Mouse (Mus musculus): ENCODE results near the gene Wipf1. TPM values are rescaled to one million over a fixed set of nuclear protein-coding genes. Genes with fewer than 3 reads are reported as not detected.
A peak's percentile ranks its signal among the peaks of the same experiment; 100 is the strongest.

Wipf1 gene
- polyA plus RNA-seq, 1 experiment: 16.1 TPM

DNA sequence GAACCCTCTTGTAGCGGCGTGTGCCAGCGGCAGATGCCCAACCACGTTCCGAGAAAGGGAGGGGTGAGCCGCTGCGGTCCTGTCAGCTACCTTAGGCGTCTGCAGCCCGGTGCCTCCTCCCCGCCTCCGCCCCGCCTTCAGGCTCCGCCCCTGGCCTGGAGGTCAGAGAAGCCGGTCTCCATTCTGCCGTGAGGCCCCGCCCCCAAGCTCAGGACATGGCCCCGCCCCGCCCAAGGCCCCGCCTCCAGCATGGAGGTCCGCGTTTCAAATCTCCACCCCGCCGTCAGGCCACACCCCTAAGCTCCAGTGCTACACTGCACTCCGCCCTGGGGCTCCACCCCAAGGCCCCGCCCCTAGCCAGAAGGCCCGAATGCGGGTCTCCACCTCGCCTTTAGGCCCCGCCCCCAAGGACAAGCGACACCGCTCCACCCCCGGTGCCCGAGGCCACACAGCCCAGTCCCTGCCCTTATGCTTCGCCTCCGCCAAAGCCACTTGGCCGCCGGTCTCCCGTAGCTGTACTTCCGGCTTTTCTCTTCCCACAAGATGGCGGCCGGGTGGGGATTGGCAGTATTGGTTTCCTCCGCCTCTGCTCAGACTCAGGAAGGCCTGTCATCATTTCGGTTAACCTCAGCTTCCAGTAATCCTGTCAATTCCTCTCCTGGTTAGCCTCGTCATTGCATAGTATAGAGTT is 143.0 kb downstream of the Wipf1 start, which contains the start of gene Gpr155:
Gene Gpr155, minus strand, starts transcription at position 217 of the 691 bp plus-strand sequence.
- Histone ChIP-seq H3K4me3 (ENCODE audit: insufficient read depth, poor library complexity, severe bottlenecking) (peak within 1 kb of the TSS; percentile 53), H3K36me3 (ENCODE audit: control insufficient read depth, insufficient read depth) (no peaks in the 10 kb centered on the region), H3K79me3 (ENCODE audit: low read depth) (no peaks in the 10 kb centered on the region), H3K79me2 (ENCODE audit: control insufficient read depth, insufficient read depth) (no peaks in the 10 kb centered on the region), H3K27me3 (ENCODE audit: control insufficient read depth, insufficient read depth, insufficient read length) (no peaks in the 10 kb centered on the region), H3ac (ENCODE audit: control insufficient read depth, insufficient read length, low read depth) (peak within 1 kb of the TSS; percentile 88)
- TF ChIP-seq MAX (IDR thresholded peaks at IDR 0.05) (peak; percentile 70), CTCF (IDR thresholded peaks at IDR 0.05; ENCODE audit: control insufficient read depth, insufficient read depth, insufficient read length) (no peak)

DNA sequence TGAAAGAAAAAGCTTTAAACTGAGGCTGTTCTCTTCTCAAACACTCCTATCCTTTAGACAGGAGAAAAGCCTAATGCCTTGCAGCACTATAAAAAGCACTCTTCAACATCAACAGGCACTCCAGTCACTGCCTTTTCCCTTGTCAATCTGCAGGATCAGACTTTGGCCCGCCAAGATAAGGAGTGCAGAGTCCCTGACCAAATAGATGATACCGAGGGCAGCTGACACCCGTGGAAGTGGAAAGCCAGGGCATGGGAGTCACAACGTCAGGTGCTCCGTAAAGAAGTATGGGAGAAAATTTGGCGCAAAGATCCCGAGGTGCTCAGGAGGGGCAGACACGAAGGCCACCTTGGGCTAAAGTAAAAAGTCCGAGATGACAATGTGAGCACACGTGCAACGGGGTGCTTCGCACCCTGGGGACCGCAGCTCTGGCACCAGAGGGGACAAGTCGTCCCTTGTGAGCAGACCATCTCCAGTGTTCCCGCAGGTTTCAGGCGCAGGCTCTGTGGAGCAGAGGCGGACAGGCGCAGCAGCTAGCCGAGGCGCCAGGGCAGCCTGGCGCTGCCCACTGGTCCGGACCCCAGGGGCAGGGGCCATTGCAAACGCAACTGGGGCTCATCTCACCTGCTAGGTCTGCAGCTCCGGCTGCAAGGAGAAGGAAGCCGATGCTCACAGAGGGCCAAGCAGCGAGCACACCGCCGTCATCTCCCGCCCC is 143.7 kb downstream of the Wipf1 start:
- no peak for TF ChIP-seq MYOD1 (IDR thresholded peaks at IDR 0.05; ENCODE audit: control insufficient read depth, insufficient read length, low read depth)
- TF ChIP-seq MAX (IDR thresholded peaks at IDR 0.05): no peak
- TF ChIP-seq CEBPB (IDR thresholded peaks at IDR 0.05; ENCODE audit: low read depth): no peak
- no peak for TF ChIP-seq MYOG (IDR thresholded peaks at IDR 0.05; ENCODE audit: control insufficient read depth, extremely low read depth, insufficient read length)
- TF ChIP-seq USF1 (IDR thresholded peaks at IDR 0.05; ENCODE audit: low read depth): no peak
- TF ChIP-seq CTCF (IDR thresholded peaks at IDR 0.05; ENCODE audit: control insufficient read depth, insufficient read depth, insufficient read length): no peak
- TF ChIP-seq FOSL1 (IDR thresholded peaks at IDR 0.05; ENCODE audit: insufficient read depth, low read length, poor library complexity, severe bottlenecking): no peak
- Histone ChIP-seq H3ac (ENCODE audit: control insufficient read depth, insufficient read length, low read depth) (peak overlapping the region; percentile 88), H3K27me3 (ENCODE audit: control insufficient read depth, insufficient read depth, insufficient read length) (no peaks in the 10 kb centered on the region), H3K79me2 (ENCODE audit: control insufficient read depth, insufficient read depth) (no peaks in the 10 kb centered on the region), H3K79me3 (ENCODE audit: low read depth) (no peaks in the 10 kb centered on the region), H3K4me3 (ENCODE audit: insufficient read depth, poor library complexity, severe bottlenecking) (peak overlapping the region; percentile 53), H3K36me3 (ENCODE audit: control insufficient read depth, insufficient read depth) (no peaks in the 10 kb centered on the region)

DNA sequence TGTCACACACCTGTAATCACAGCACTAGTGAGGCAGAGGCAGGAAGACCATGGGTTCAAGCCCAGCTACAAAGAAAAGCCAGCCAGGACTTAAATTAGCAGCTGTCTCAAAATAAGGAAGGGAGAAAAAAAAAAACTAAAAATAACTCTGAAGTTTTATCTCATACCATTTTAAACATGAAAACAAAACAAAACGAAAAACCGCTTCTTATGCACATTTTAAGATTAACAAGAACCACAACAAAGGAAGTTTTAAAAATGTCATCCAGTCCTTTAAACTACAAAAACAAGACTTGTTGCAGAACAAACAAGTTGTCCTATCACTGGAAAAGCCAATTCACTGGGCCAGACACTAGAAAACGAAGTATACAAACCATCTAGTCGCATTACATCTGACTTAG is 144.4 kb downstream of the Wipf1 start:
- TF ChIP-seq MYOD1 (IDR thresholded peaks at IDR 0.05; ENCODE audit: control insufficient read depth, insufficient read length, low read depth): no peak
- TF ChIP-seq FOSL1 (IDR thresholded peaks at IDR 0.05; ENCODE audit: insufficient read depth, low read length, poor library complexity, severe bottlenecking): no peak
- TF ChIP-seq USF1 (IDR thresholded peaks at IDR 0.05; ENCODE audit: low read depth): no peak
- no peak for TF ChIP-seq MYOG (IDR thresholded peaks at IDR 0.05; ENCODE audit: control insufficient read depth, extremely low read depth, insufficient read length)
- TF ChIP-seq MAX (IDR thresholded peaks at IDR 0.05): no peak
- TF ChIP-seq CEBPB (IDR thresholded peaks at IDR 0.05; ENCODE audit: low read depth): no peak
- TF ChIP-seq CTCF (IDR thresholded peaks at IDR 0.05; ENCODE audit: control insufficient read depth, insufficient read depth, insufficient read length): no peak
- Histone ChIP-seq H3K27me3 (ENCODE audit: control insufficient read depth, insufficient read depth, insufficient read length) (no peaks in the 10 kb centered on the region), H3K79me3 (ENCODE audit: low read depth) (no peaks in the 10 kb centered on the region), H3K4me3 (ENCODE audit: insufficient read depth, poor library complexity, severe bottlenecking) (no peak overlapping the region), H3K79me2 (ENCODE audit: control insufficient read depth, insufficient read depth) (no peaks in the 10 kb centered on the region), H3K36me3 (ENCODE audit: control insufficient read depth, insufficient read depth) (no peaks in the 10 kb centered on the region), H3ac (ENCODE audit: control insufficient read depth, insufficient read length, low read depth) (no peak overlapping the region)

DNA sequence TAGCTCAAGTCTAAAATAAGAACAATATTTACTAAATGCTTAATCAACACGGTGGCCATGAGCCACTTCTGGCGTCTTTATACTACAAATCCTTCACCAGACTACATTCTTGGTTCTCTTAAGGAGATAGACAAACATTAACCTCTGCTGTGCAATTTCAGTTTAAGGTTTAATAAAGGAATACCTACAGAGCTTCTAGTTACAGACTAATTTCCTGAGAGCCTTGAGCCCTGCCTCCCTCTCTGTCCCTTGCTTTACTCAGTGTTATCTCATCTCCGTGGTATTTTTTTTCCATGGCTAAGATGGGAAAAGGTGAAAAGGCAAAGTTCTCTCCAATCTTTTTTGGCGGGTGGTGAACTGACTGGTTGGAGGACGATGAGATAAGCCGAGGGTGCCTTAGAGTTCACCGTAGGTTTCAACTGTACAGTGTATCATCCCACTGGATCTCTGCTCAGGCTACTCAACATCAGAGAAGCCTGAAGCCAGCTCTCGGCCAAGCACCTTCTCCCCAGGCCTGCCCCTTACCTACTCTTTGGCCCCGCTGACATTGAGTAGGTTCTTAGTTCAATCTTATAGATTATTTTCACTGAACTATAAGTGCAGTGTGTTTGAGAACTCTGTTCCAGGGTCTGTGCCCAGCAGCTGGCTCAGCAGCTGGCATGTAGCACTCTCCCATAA is 149.1 kb downstream of the Wipf1 start:
- H3K36me3 ChIP-seq (ENCODE audit: control insufficient read depth, insufficient read depth): no peaks in the 10 kb centered on the region
- TF ChIP-seq USF1 (IDR thresholded peaks at IDR 0.05; ENCODE audit: low read depth): no peak

DNA sequence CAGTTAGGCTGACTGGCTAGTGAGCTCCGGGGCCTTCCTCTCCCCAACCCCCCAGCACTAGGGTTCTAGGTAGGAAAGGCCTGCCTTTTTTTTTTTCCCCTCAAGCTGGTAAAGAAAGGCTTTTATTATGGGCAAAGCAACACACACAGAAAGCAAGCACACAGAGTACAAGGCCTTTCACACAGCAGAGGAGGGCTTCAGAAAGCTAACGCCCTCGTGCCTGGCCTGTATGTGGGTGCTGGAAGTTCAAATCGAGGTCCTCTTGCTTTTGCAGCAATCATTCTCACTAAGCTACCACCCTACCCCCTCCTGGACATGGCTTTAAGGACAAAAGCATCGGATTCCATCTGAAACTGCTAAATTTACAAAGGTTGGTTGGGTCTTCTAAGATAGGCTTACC is 149.9 kb downstream of the Wipf1 start:
- H3ac ChIP-seq (ENCODE audit: control insufficient read depth, insufficient read length, low read depth): no peak overlapping the region
- no peaks in the 10 kb centered on the region for H3K36me3 ChIP-seq (ENCODE audit: control insufficient read depth, insufficient read depth)
- no peaks in the 10 kb centered on the region for H3K79me2 ChIP-seq (ENCODE audit: control insufficient read depth, insufficient read depth)
- no peak for TF ChIP-seq MYOD1 (IDR thresholded peaks at IDR 0.05; ENCODE audit: control insufficient read depth, insufficient read length, low read depth)
- TF ChIP-seq CEBPB (IDR thresholded peaks at IDR 0.05; ENCODE audit: low read depth): no peak
- TF ChIP-seq USF1 (IDR thresholded peaks at IDR 0.05; ENCODE audit: low read depth): no peak
- no peak for TF ChIP-seq MYOG (IDR thresholded peaks at IDR 0.05; ENCODE audit: control insufficient read depth, extremely low read depth, insufficient read length)
- no peak for TF ChIP-seq CTCF (IDR thresholded peaks at IDR 0.05; ENCODE audit: control insufficient read depth, insufficient read depth, insufficient read length)
- no peak for TF ChIP-seq MAX (IDR thresholded peaks at IDR 0.05)
- TF ChIP-seq FOSL1 (IDR thresholded peaks at IDR 0.05; ENCODE audit: insufficient read depth, low read length, poor library complexity, severe bottlenecking): no peak
- no peak overlapping the region for H3K4me3 ChIP-seq (ENCODE audit: insufficient read depth, poor library complexity, severe bottlenecking)
- H3K27me3 ChIP-seq (ENCODE audit: control insufficient read depth, insufficient read depth, insufficient read length): no peaks in the 10 kb centered on the region
- H3K79me3 ChIP-seq (ENCODE audit: low read depth): no peaks in the 10 kb centered on the region

More for the DNA sequence above, 149.1 kb downstream of the Wipf1 start:
- H3K79me3 ChIP-seq (ENCODE audit: low read depth): no peaks in the 10 kb centered on the region
- H3ac ChIP-seq (ENCODE audit: control insufficient read depth, insufficient read length, low read depth): no peak overlapping the region
- H3K79me2 ChIP-seq (ENCODE audit: control insufficient read depth, insufficient read depth): no peaks in the 10 kb centered on the region
- no peaks in the 10 kb centered on the region for H3K27me3 ChIP-seq (ENCODE audit: control insufficient read depth, insufficient read depth, insufficient read length)
- no peak overlapping the region for H3K4me3 ChIP-seq (ENCODE audit: insufficient read depth, poor library complexity, severe bottlenecking)

Other genes starting within 250 kb of the Wipf1 start
- 7.0 TPM for gene Scrn3, start 217.1 kb downstream of the Wipf1 start, polyA plus RNA-seq (2012; fragmentation: generic; extraction: Trizol)
- gene Cir1, start 217.0 kb downstream of the Wipf1 start, polyA plus RNA-seq (2012; fragmentation: generic; extraction: Trizol): 3.4 TPM
- gene Gpr155, start 143.2 kb downstream of the Wipf1 start, polyA plus RNA-seq (2012; fragmentation: generic; extraction: Trizol): 1.3 TPM
- 105 TPM for gene Chrna1, start 50.6 kb upstream of the Wipf1 start, polyA plus RNA-seq (2012; fragmentation: generic; extraction: Trizol)
- 20.0 TPM for gene Chn1, start 245.6 kb upstream of the Wipf1 start, polyA plus RNA-seq (2012; fragmentation: generic; extraction: Trizol)

Data from C2C12 (cell line).